Mouse (Mus musculus) CH12.LX (cell line): ENCODE measurements around the gene Ptprm. TPM values are rescaled to one million over a fixed set of nuclear protein-coding genes. Genes with fewer than 3 reads are reported as not detected.

Source experiments
- DNase-seq: peaks from one replicate; pipeline ENCODE4 v3.0.0-alpha.2; 2013; ENCODE audit errors: extremely low read depth
- H3K27ac ChIP-seq: 2 replicates; pipeline ENCODE4 v1.5.1; 2012; ENCODE audit warnings: low read depth, mild to moderate bottlenecking, control low read depth, moderate library complexity; ENCODE audit not compliant: insufficient read depth
- H3K27me3 ChIP-seq: replicated peaks from 2 replicates; pipeline ENCODE3; 2012; ENCODE audit warnings: inconsistent platforms
- H3K36me3 ChIP-seq, 2 experiments: replicated peaks in 1 of 2; 2 replicates each; pipeline versions ENCODE3 to v1.6.1; 2012; ENCODE audit warnings: inconsistent platforms in 1 of 2, low read length in 1 of 2, mild to moderate bottlenecking in 1 of 2, mixed read lengths in 1 of 2, moderate library complexity in 1 of 2; ENCODE audit not compliant: control insufficient read depth in 1 of 2, insufficient read depth in 1 of 2
- H3K4me1 ChIP-seq, 2 experiments: 2 replicates each; pipeline ENCODE4 v1.6.1; 2012; ENCODE audit warnings: inconsistent platforms in 1 of 2, moderate library complexity in 1 of 2; ENCODE audit not compliant: insufficient read depth in 2 of 2, control insufficient read depth in 1 of 2
- H3K4me2 ChIP-seq: 2 replicates; pipeline ENCODE4 v1.6.1; 2012; ENCODE audit warnings: low read depth, mild to moderate bottlenecking, control low read depth; ENCODE audit not compliant: poor library complexity, insufficient read depth, severe bottlenecking
- H3K4me3 ChIP-seq, 3 experiments: fragments of 150-350 bp in 1 of 3; sonication (generic) in 1 of 3; replicated peaks in 1 of 3; 2 replicates each; pipeline versions ENCODE3 to v1.5.1; 2011 to 2012; ENCODE audit warnings: low read depth in 2 of 3, low read length in 2 of 3, mild to moderate bottlenecking in 2 of 3, moderate library complexity in 2 of 3, control low read depth in 1 of 3, improper control_type of control experiment in 1 of 3, inconsistent platforms in 1 of 3, mixed read lengths in 1 of 3; ENCODE audit not compliant: poor library complexity in 1 of 3
- H3K79me2 ChIP-seq: replicated peaks from 2 replicates; pipeline ENCODE4 v1.6.1; 2012; ENCODE audit warnings: mild to moderate bottlenecking, moderate library complexity; ENCODE audit not compliant: control insufficient read depth, poor library complexity, insufficient read depth, severe bottlenecking; ENCODE audit errors: extremely low read depth
- H3K9ac ChIP-seq: 2 replicates; pipeline ENCODE4 v1.6.1; 2012; ENCODE audit warnings: low read depth, mild to moderate bottlenecking, control low read depth, moderate library complexity; ENCODE audit not compliant: insufficient read depth
- H3K9me3 ChIP-seq: replicated peaks from 2 replicates; pipeline ENCODE3; 2012; ENCODE audit warnings: low read length, inconsistent platforms, mixed read lengths
- CHD2 ChIP-seq: IDR thresholded peaks from 2 replicates; pipeline ENCODE4 v1.6.1; 2011; ENCODE audit warnings: low read length, improper control_type of control experiment
- CTCF ChIP-seq, 2 experiments: IDR thresholded peaks in 1 of 2; conservative IDR thresholded peaks in 1 of 2; 2 replicates each; pipeline ENCODE4 v1.5.1; 2011 to 2012; ENCODE audit warnings: low read depth in 2 of 2, low read length in 2 of 2, improper control_type of control experiment in 1 of 2, inconsistent platforms in 1 of 2, mild to moderate bottlenecking in 1 of 2, moderate library complexity in 1 of 2
- EP300 ChIP-seq: IDR thresholded peaks from 2 replicates; pipeline ENCODE4 v1.6.1; 2011; ENCODE audit warnings: low read length, improper control_type of control experiment
- GABPA ChIP-seq: IDR thresholded peaks from 2 replicates; pipeline ENCODE4 v1.6.1; 2012; ENCODE audit warnings: low read depth, low read length, improper control_type of control experiment, inconsistent platforms; ENCODE audit not compliant: insufficient replicate concordance
- IRF4 ChIP-seq: IDR thresholded peaks from 2 replicates; pipeline ENCODE4 v1.6.1; 2014; ENCODE audit warnings: low read depth, mild to moderate bottlenecking, inconsistent platforms, low read length, improper control_type of control experiment
- JUND ChIP-seq: conservative IDR thresholded peaks from 2 replicates; pipeline ENCODE4 v1.6.1; 2011; ENCODE audit warnings: low read depth, low read length, improper control_type of control experiment
- MAX ChIP-seq: IDR thresholded peaks from 2 replicates; pipeline ENCODE4 v1.6.1; 2011; ENCODE audit warnings: low read length, improper control_type of control experiment
- MAZ ChIP-seq: IDR thresholded peaks from 2 replicates; pipeline ENCODE4 v1.6.1; 2012; ENCODE audit warnings: low read depth, mild to moderate bottlenecking, inconsistent platforms, low read length, improper control_type of control experiment, moderate library complexity
- MEF2A ChIP-seq: IDR thresholded peaks from 2 replicates; pipeline ENCODE4 v1.6.1; 2014; ENCODE audit warnings: low read depth, mild to moderate bottlenecking, inconsistent platforms, low read length, improper control_type of control experiment, borderline replicate concordance
- MXI1 ChIP-seq: IDR thresholded peaks from 2 replicates; pipeline ENCODE4 v1.6.1; 2011; ENCODE audit warnings: mild to moderate bottlenecking, low read depth, low read length, improper control_type of control experiment
- MYC ChIP-seq: IDR thresholded peaks from 2 replicates; pipeline ENCODE4 v1.6.1; 2011; ENCODE audit warnings: low read depth, mild to moderate bottlenecking, improper control_type of control experiment, low read length
- NRF1 ChIP-seq: IDR thresholded peaks from 2 replicates; pipeline ENCODE4 v1.6.1; 2014; ENCODE audit warnings: low read depth, mild to moderate bottlenecking, inconsistent platforms, low read length, improper control_type of control experiment, moderate library complexity
- PAX5 ChIP-seq: IDR thresholded peaks from 2 replicates; pipeline ENCODE4 v1.6.1; 2012; ENCODE audit warnings: low read length, inconsistent platforms, mixed read lengths
- RAD21 ChIP-seq: IDR thresholded peaks from 2 replicates; pipeline ENCODE4 v1.6.1; 2011; ENCODE audit warnings: low read depth, mild to moderate bottlenecking, low read length, improper control_type of control experiment, moderate library complexity
- SIN3A ChIP-seq: IDR thresholded peaks from 2 replicates; pipeline ENCODE4 v1.6.1; 2012; ENCODE audit warnings: low read length, improper control_type of control experiment, inconsistent platforms
- SMC3 ChIP-seq: IDR thresholded peaks from 2 replicates; pipeline ENCODE4 v1.6.1; 2011; ENCODE audit warnings: low read depth, low read length, improper control_type of control experiment
- TBP ChIP-seq: conservative IDR thresholded peaks from 2 replicates; pipeline ENCODE4 v1.6.1; 2011; ENCODE audit warnings: low read depth, low read length, improper control_type of control experiment
- TCF12 ChIP-seq: IDR thresholded peaks from 2 replicates; pipeline ENCODE4 v1.6.1; 2014; ENCODE audit warnings: low read depth, mild to moderate bottlenecking, inconsistent platforms, low read length, improper control_type of control experiment
- USF1 ChIP-seq: IDR thresholded peaks from 2 replicates; pipeline ENCODE4 v1.6.1; 2014; ENCODE audit warnings: low read depth, mild to moderate bottlenecking, inconsistent platforms, low read length, improper control_type of control experiment
- USF2 ChIP-seq: conservative IDR thresholded peaks from 2 replicates; pipeline ENCODE4 v1.6.1; 2011; ENCODE audit warnings: low read depth, low read length, improper control_type of control experiment
- ZKSCAN1 ChIP-seq: IDR thresholded peaks from 2 replicates; pipeline ENCODE4 v1.6.1; 2012; ENCODE audit warnings: low read depth, inconsistent platforms, low read length, improper control_type of control experiment, borderline replicate concordance
- ZNF384 ChIP-seq: IDR thresholded peaks from 2 replicates; pipeline ENCODE4 v1.6.1; 2012; ENCODE audit warnings: low read depth, low read length, improper control_type of control experiment, inconsistent platforms
- dilution Hi-C: fragments of 300-500 bp; cut with MboI; formaldehyde crosslinking; loops from 2 replicates; pipeline ENCODE4 v1.14.3; 2020; ENCODE audit warnings: low sequenced_read_pairs; ENCODE audit not compliant: extremely low pct_unique_long_range_greater_than_20kb, extremely low pct_ligation_motif_present
- in situ Hi-C: fragments of 300-500 bp; cut with MboI; formaldehyde crosslinking; loops from 3 replicates; pipeline ENCODE4 v1.14.3; 2019; ENCODE audit warnings: low sequenced_read_pairs, low pct_ligation_motif_present, low pct_unique_long_range_greater_than_20kb, mixed read lengths
- polyA plus RNA-seq: library from polyadenylated mRNA; unstranded; fragments of >175 nt; gene quantifications from 2 replicates; pipeline ENCODE4 v1.2.1, GENCODE M21; 2012; ENCODE audit warnings: low read depth; ENCODE audit not compliant: insufficient read length
- total RNA-seq, 2 experiments: library from RNA; depleted of rRNA; stranded (reverse); fragments of 300-350 nt in 1 of 2; fragments of >200 nt in 1 of 2; gene quantifications; 2 replicates each; pipeline ENCODE4 v1.2.3; 2012 to 2014

Ptprm gene
- total and polyA plus RNA-seq, 3 experiments = not detected

DNA sequence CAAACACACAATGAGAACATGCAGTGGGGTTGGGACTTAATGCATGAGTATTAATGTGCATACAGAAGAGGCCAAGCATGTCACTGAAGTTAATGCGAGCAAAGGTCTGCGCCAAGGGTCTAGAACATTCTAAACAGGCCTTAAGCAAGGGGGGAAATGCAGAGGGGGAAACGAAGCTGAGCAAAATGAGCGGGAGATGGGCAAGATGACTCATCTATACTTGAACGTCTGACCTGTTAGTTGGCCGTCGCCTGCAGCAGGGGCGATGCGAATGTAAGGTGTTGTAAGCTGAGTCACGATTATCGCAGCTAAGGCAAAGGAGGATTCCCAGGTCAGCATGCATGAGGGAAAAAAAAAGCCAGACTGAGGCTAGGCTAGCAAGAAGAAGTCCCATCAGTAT is 442.1 kb downstream of the Ptprm start:
- Histone ChIP-seq H3K4me2 (no peak overlapping the region), H3K4me1 (no peaks in the 10 kb centered on the region), H3K4me3 (no peak overlapping the region), H3K9me3 (peaks cover 66% of the 10 kb centered on the region), H3K36me3 (no peaks in the 10 kb centered on the region), H3K27ac (no peak overlapping the region), H3K79me2 (no peaks in the 10 kb centered on the region), H3K27me3 (no peaks in the 10 kb centered on the region), H3K9ac (no peak overlapping the region)
- no peak for DNase-seq
- TF ChIP-seq CHD2 = no peak
- TF ChIP-seq IRF4 = no peak
- TF ChIP-seq SIN3A = no peak
- no peak for TF ChIP-seq PAX5
- no peak for TF ChIP-seq MAZ
- TF ChIP-seq ZNF384 = no peak
- TF ChIP-seq SMC3 = no peak
- TF ChIP-seq CTCF (conservative IDR thresholded peaks at IDR 0.05 in 1 of 2, IDR thresholded peaks at IDR 0.05 in 1 of 2; ENCODE audit: low read depth in 2 of 2, low read length in 2 of 2) = no peak
- no peak for TF ChIP-seq EP300
- TF ChIP-seq GABPA = no peak
- TF ChIP-seq NRF1 = no peak
- no peak for TF ChIP-seq MXI1
- no peak for TF ChIP-seq USF1
- no peak for TF ChIP-seq MYC
- no peak for TF ChIP-seq TCF12
- TF ChIP-seq TBP = no peak
- no peak for TF ChIP-seq MAX
- in situ Hi-C loops (no loop called here), dilution Hi-C loops (no loop called here)

GRCm38 (mm10) chr17:66909901-66910300 is 444.4 kb downstream of the Ptprm start:
- dilution Hi-C loops = no loop called here

More at GRCm38 (mm10) chr17:66909901-66910300, 444.4 kb downstream of the Ptprm start:
- Histone ChIP-seq H3K36me3 (no peaks in the 10 kb centered on the region), H3K9me3 (peaks cover 66% of the 10 kb centered on the region), H3K79me2 (no peaks in the 10 kb centered on the region), H3K9ac (no peak overlapping the region), H3K27me3 (no peaks in the 10 kb centered on the region), H3K27ac (no peak overlapping the region), H3K4me3 (no peak overlapping the region)
- in situ Hi-C loops = no loop called here
- TF ChIP-seq TBP (no peak), ZKSCAN1 (no peak), MAX (no peak), MEF2A (no peak), MXI1 (no peak), RAD21 (no peak), JUND (no peak), USF2 (no peak)
- TF ChIP-seq, all 38 proteins: peak for 0
- no peak for DNase-seq
- H3K4me2 ChIP-seq = no peak overlapping the region
- H3K4me1 ChIP-seq = no peaks in the 10 kb centered on the region
